Mouse (Mus musculus): Measurements from ENCODE around the gene Slx1b. TPM values are rescaled to one million over a fixed set of nuclear protein-coding genes. Genes with fewer than 3 reads are reported as not detected.
A peak's percentile ranks its signal among the peaks of the same experiment; 100 is the strongest.
"Not testable (repeated sequence)": the region's sequence is repeated elsewhere in the genome, so short reads cannot be mapped to it uniquely, and the experiment has no call there.

Slx1b gene
- polyA plus RNA-seq, 1 experiment from 2014 or later, result 7.1 TPM

DNA sequence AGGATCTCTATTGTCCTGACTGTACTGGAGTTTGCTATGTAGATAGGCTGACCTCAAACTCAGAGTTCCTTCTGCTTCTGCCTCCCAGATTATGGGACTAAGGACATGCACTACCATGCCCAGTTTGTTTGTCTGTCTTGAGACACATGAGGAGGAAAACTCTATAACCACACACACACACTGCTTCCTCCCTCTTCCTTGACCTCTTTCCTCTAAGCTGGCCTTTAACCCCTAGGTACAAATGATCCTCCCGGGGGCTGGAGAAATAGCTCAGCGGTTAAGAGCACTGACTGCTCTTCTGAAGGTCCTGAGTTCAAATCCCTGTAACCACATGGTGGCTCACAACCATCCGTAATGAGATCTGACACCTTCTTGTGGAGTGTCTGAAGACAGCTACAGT is 51.2 kb downstream of the Slx1b start:
- Histone ChIP-seq H3K9me3 (ENCODE audit: control insufficient read depth, low read length) (no peaks in the 10 kb centered on the region), H3K4me3 (ENCODE audit: low read depth, low read length) (no peak overlapping the region), H3K4me1 (replicated peaks; ENCODE audit: control insufficient read depth, insufficient read depth, low read length) (0 out of 2 replicates have a peak, but pooled peaks cover 5% of the 10 kb centered on the region), H3K36me3 (ENCODE audit: control insufficient read depth, insufficient read depth, low read length) (no peaks in the 10 kb centered on the region), H3K27ac (ENCODE audit: low read depth) (no peak overlapping the region), H3K9ac (ENCODE audit: low read length) (no peak overlapping the region), H3K4me2 (ENCODE audit: low read length) (no peak overlapping the region), H3K27me3 (replicated peaks; ENCODE audit: control insufficient read depth, insufficient read depth, low read length) (no peaks in the 10 kb centered on the region)
- DNase-seq (ENCODE audit: low spot score), result no peak
- ATAC-seq (replicated peaks; ENCODE audit: low FRiP score, low TSS enrichment, low read depth), result no peak
- WGBS, result 51% methylated on average over 3 of the region's 3 CpGs

DNA sequence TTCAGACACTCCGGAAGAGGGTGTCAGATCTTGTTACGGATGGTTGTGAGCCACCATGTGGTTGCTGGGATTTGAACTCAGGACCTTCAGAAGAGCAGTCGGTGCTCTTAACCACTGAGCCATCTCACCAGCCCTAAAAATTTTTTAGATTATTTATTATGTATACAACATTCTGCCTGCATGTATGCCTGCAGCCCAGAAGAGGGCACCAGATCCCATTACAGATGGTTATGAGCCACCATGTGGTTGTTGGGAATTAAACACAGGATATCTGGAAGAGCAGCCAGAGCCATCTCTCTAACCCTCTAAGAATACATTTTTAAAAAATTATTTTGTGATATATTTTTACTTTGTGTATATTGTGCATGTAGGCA is 52.4 kb downstream of the Slx1b start:
- ATAC-seq (replicated peaks; ENCODE audit: low FRiP score, low TSS enrichment, low read depth), result 0 out of 2 replicates have a peak, but pooled peaks have one; percentile 32
- not testable (repeated sequence) for H3K9me3 ChIP-seq (ENCODE audit: control insufficient read depth, low read length); H3K9ac ChIP-seq (ENCODE audit: low read length); H3K4me3 ChIP-seq (ENCODE audit: low read depth, low read length); DNase-seq (ENCODE audit: low spot score); H3K4me1 ChIP-seq (replicated peaks; ENCODE audit: control insufficient read depth, insufficient read depth, low read length); H3K36me3 ChIP-seq (ENCODE audit: control insufficient read depth, insufficient read depth, low read length); H3K4me2 ChIP-seq (ENCODE audit: low read length); H3K27ac ChIP-seq (ENCODE audit: low read depth); H3K27me3 ChIP-seq (replicated peaks; ENCODE audit: control insufficient read depth, insufficient read depth, low read length)
- WGBS, result 52% methylated on average over 2 of the region's 3 CpGs

DNA sequence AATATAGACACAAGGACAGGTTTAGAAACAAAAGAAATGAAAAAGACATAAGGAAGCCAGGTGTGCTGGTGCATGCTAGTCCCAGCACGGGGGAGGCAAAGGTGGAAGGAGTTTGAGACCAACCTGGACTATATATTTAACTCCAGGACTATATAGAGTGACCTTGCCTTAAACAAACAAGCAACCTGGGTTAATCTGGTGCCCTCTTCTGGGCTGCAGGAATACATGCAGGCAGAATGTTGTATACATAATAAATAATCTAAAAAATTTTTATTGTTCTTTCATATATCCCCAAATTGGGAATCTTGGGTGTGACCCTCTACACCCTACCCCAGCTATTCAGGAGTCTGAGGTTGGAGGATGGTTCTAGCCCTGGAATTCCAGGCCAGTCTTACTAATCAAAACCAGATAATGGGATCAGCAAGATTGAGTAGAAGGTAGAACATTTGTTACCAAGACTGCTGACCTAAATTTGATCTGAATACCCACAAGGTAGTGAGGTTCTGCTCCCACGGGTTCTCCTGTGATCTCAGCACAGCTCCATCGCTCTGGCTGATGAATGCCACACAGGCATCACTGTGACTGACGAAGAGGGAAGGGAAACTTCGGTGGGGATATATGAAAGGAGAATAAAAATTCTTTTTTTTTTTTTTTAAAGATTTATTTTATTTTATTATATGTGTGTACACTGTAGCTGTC is 52.9 kb downstream of the Slx1b start:
- DNase-seq (ENCODE audit: low spot score), result no peak

More for the DNA sequence above, 52.9 kb downstream of the Slx1b start:
- ATAC-seq (replicated peaks; ENCODE audit: low FRiP score, low TSS enrichment, low read depth), result 0 out of 2 replicates have a peak, but pooled peaks have one; percentile 3
- H3K4me2 ChIP-seq (ENCODE audit: low read length), result no peak overlapping the region
- no peaks in the 10 kb centered on the region for H3K9me3 ChIP-seq (ENCODE audit: control insufficient read depth, low read length)
- H3K27ac ChIP-seq (ENCODE audit: low read depth), result no peak overlapping the region
- H3K27me3 ChIP-seq (replicated peaks; ENCODE audit: control insufficient read depth, insufficient read depth, low read length), result no peaks in the 10 kb centered on the region
- H3K4me3 ChIP-seq (ENCODE audit: low read depth, low read length), result no peak overlapping the region
- 70% methylated on average over 5 of the region's 5 CpGs for WGBS
- H3K4me1 ChIP-seq (replicated peaks; ENCODE audit: control insufficient read depth, insufficient read depth, low read length), result no peaks in the 10 kb centered on the region
- H3K9ac ChIP-seq (ENCODE audit: low read length), result no peak overlapping the region
- H3K36me3 ChIP-seq (ENCODE audit: control insufficient read depth, insufficient read depth, low read length), result no peaks in the 10 kb centered on the region

Other genes starting within 250 kb of the Slx1b start
- gene Atp2a1, start 232.7 kb downstream of the Slx1b start, polyA plus RNA-seq (2014; fragmentation: Nextera tagmentation; extraction: Ambion mirVana), result 0.16 TPM in 1 of 2 replicates, not detected in the other
- 40.9 and 41.4 TPM in 2 replicates for gene Sh2b1, start 220.4 kb downstream of the Slx1b start, polyA plus RNA-seq (2014; fragmentation: Nextera tagmentation; extraction: Ambion mirVana)
- gene Tufm, start 208.4 kb downstream of the Slx1b start, polyA plus RNA-seq (2014; fragmentation: Nextera tagmentation; extraction: Ambion mirVana), result 188 and 192 TPM in 2 replicates
- 44.4 and 50.7 TPM in 2 replicates for gene Atxn2l, start 192.3 kb downstream of the Slx1b start, polyA plus RNA-seq (2014; fragmentation: Nextera tagmentation; extraction: Ambion mirVana)
- gene Eif3c, start 129.4 kb downstream of the Slx1b start, polyA plus RNA-seq (2014; fragmentation: Nextera tagmentation; extraction: Ambion mirVana), result 184 and 188 TPM in 2 replicates
- 0.60 and 1.1 TPM in 2 replicates for gene Apobr, start 110.8 kb downstream of the Slx1b start, polyA plus RNA-seq (2014; fragmentation: Nextera tagmentation; extraction: Ambion mirVana)
- gene Cln3, start 110.0 kb downstream of the Slx1b start, polyA plus RNA-seq (2014; fragmentation: Nextera tagmentation; extraction: Ambion mirVana), result 24.3 and 30.3 TPM in 2 replicates
- gene Il27, start 100.8 kb downstream of the Slx1b start, polyA plus RNA-seq (2014; fragmentation: Nextera tagmentation; extraction: Ambion mirVana), result not detected in 2 replicates
- gene Nupr1, start 64.9 kb downstream of the Slx1b start, polyA plus RNA-seq (2014; fragmentation: Nextera tagmentation; extraction: Ambion mirVana), result 6.6 and 27.3 TPM in 2 replicates
- gene Sgf29, start 46.5 kb downstream of the Slx1b start, polyA plus RNA-seq (2014; fragmentation: Nextera tagmentation; extraction: Ambion mirVana), result 53.4 and 64.5 TPM in 2 replicates
- gene Sult1a1, start 19.4 kb downstream of the Slx1b start, polyA plus RNA-seq (2014; fragmentation: Nextera tagmentation; extraction: Ambion mirVana), result 3.5 and 3.8 TPM in 2 replicates
- 140 and 159 TPM in 2 replicates for gene Bola2, start 383 bp downstream of the Slx1b start, polyA plus RNA-seq (2014; fragmentation: Nextera tagmentation; extraction: Ambion mirVana)
- gene Coro1a, start 12.0 kb upstream of the Slx1b start, polyA plus RNA-seq (2014; fragmentation: Nextera tagmentation; extraction: Ambion mirVana), result 35.1 and 35.9 TPM in 2 replicates
- 101 and 104 TPM in 2 replicates for gene Mapk3, start 63.8 kb upstream of the Slx1b start, polyA plus RNA-seq (2014; fragmentation: Nextera tagmentation; extraction: Ambion mirVana)
- gene Gdpd3, start 70.5 kb upstream of the Slx1b start, polyA plus RNA-seq (2014; fragmentation: Nextera tagmentation; extraction: Ambion mirVana), result 3.6 and 3.9 TPM in 2 replicates
- 105 and 106 TPM in 2 replicates for gene Ypel3, start 81.2 kb upstream of the Slx1b start, polyA plus RNA-seq (2014; fragmentation: Nextera tagmentation; extraction: Ambion mirVana)
- 0.36 and 0.47 TPM in 2 replicates for gene Tbx6, start 85.7 kb upstream of the Slx1b start, polyA plus RNA-seq (2014; fragmentation: Nextera tagmentation; extraction: Ambion mirVana)
- gene Ppp4c, start 96.7 kb upstream of the Slx1b start, polyA plus RNA-seq (2014; fragmentation: Nextera tagmentation; extraction: Ambion mirVana), result 277 and 280 TPM in 2 replicates
- 1.5 and 1.8 TPM in 2 replicates for gene Fam57b, start 101.9 kb upstream of the Slx1b start, polyA plus RNA-seq (2014; fragmentation: Nextera tagmentation; extraction: Ambion mirVana)
- not detected in 2 replicates for gene 4930451I11Rik, start 135.9 kb upstream of the Slx1b start, polyA plus RNA-seq (2014; fragmentation: Nextera tagmentation; extraction: Ambion mirVana)
- 0.86 and 1.2 TPM in 2 replicates for gene Doc2a, start 151.6 kb upstream of the Slx1b start, polyA plus RNA-seq (2014; fragmentation: Nextera tagmentation; extraction: Ambion mirVana)
- gene Hirip3, start 166.2 kb upstream of the Slx1b start, polyA plus RNA-seq (2014; fragmentation: Nextera tagmentation; extraction: Ambion mirVana), result 19.0 and 19.5 TPM in 2 replicates
- gene Ino80e, start 166.6 kb upstream of the Slx1b start, polyA plus RNA-seq (2014; fragmentation: Nextera tagmentation; extraction: Ambion mirVana), result 82.6 and 84.6 TPM in 2 replicates
- 26.6 and 29.7 TPM in 2 replicates for gene Taok2, start 188.9 kb upstream of the Slx1b start, polyA plus RNA-seq (2014; fragmentation: Nextera tagmentation; extraction: Ambion mirVana)
- 29.5 and 31.7 TPM in 2 replicates for gene Tmem219, start 227.1 kb upstream of the Slx1b start, polyA plus RNA-seq (2014; fragmentation: Nextera tagmentation; extraction: Ambion mirVana)
- 13.1 TPM in 2 replicates for gene Kctd13, start 233.1 kb upstream of the Slx1b start, polyA plus RNA-seq (2014; fragmentation: Nextera tagmentation; extraction: Ambion mirVana)

All from intestine, embryonic 14.5 days (tissue).